Mouse (Mus musculus) E14TG2a.4 (cell line): Measurements from ENCODE around the gene Myo16.
A peak's percentile ranks its signal among the peaks of the same experiment; 100 is the strongest.

Experiments used
- H3K27me3 ChIP-seq: 2 replicates; pipeline ENCODE4 v1.6.1; 2014; ENCODE audit warnings: low read length, control low read depth; ENCODE audit not compliant: insufficient read depth
- H3K36me3 ChIP-seq: 2 replicates; pipeline ENCODE4 v1.6.1; 2014; ENCODE audit warnings: low read length, control low read depth; ENCODE audit not compliant: insufficient read depth
- H3K4me1 ChIP-seq: replicated peaks from 2 replicates; pipeline ENCODE4 v1.6.1; 2014; ENCODE audit warnings: low read depth, low read length, control low read depth
- H3K4me3 ChIP-seq: replicated peaks from 2 replicates; pipeline ENCODE4 v1.5.1; 2014; ENCODE audit warnings: mild to moderate bottlenecking, low read length
- H3K9me3 ChIP-seq: 2 replicates; pipeline ENCODE4 v1.6.1; 2014; ENCODE audit warnings: low read length, control low read depth
- CTCF ChIP-seq: conservative IDR thresholded peaks from 2 replicates; pipeline ENCODE4 v1.5.1; 2014; ENCODE audit warnings: low read length
- NANOG ChIP-seq: IDR thresholded peaks from 2 replicates; pipeline ENCODE4 v1.6.1; 2014; ENCODE audit warnings: borderline replicate concordance, low read length, mixed read lengths
- POU5F1 ChIP-seq: IDR thresholded peaks from 2 replicates; pipeline ENCODE4 v1.6.1; 2014; ENCODE audit warnings: low read length, borderline replicate concordance

Gene Myo16

DNA sequence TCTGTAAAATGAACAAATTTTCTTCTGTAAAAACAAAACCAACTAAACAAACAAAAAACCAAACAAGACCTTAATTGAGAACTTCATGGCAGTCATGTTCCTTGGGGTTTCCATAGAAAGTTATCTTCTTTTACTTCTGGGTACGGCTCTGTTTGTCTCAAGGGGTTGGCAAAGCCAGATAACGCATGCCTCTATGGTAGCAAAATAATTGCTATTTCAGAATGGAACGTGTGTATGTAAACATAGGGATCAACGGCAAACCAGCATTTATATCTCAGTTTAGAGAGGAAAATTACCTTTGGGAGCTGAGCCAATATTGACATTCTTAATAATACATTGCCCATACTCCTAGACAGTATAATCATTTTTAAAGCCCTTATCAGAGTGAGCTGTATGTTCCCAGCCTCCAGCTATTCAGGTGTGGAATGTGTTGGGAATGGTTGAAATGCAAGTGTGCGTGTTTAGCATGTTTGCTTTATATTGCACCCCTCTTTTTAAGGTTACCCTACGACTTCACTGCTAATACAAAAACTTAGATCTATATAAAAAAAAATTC is 1.9 kb upstream of the Myo16 start:
- Histone ChIP-seq H3K4me3 (no peak overlapping the region), H3K9me3 (peaks cover 10% of the 10 kb centered on the region; the same call in 1 of the 2 replicates), H3K27me3 (peaks cover 42% of the 10 kb centered on the region), H3K36me3 (no peaks in the 10 kb centered on the region), H3K4me1 (peaks cover 4% of the 10 kb centered on the region)
- TF ChIP-seq POU5F1: no peak
- no peak for TF ChIP-seq CTCF
- no peak for TF ChIP-seq NANOG

DNA sequence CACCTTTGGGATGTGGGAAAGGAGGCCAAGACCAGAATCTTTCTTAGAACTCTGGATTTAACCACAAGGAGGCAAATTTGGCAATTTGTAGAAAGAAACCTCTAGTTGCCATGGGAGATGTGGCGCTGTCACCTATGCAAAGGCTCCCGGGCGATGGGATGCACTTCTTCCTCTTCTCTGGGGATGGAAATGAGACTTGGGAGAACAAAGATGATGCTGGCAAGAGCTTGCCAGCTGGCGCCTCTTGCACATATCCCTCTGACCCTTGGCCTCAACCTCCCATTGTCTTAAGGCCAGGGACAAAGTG is 681 bp downstream of the Myo16 start:
- H3K4me3 ChIP-seq: peak overlapping the region; percentile 80
- H3K36me3 ChIP-seq: no peaks in the 10 kb centered on the region
- no peak for TF ChIP-seq CTCF
- no peak for TF ChIP-seq POU5F1
- TF ChIP-seq NANOG: no peak
- H3K4me1 ChIP-seq: peaks cover 4% of the 10 kb centered on the region
- H3K27me3 ChIP-seq: peaks cover 42% of the 10 kb centered on the region
- H3K9me3 ChIP-seq: peaks cover 7% of the 10 kb centered on the region; the same call in 1 of the 2 replicates

DNA sequence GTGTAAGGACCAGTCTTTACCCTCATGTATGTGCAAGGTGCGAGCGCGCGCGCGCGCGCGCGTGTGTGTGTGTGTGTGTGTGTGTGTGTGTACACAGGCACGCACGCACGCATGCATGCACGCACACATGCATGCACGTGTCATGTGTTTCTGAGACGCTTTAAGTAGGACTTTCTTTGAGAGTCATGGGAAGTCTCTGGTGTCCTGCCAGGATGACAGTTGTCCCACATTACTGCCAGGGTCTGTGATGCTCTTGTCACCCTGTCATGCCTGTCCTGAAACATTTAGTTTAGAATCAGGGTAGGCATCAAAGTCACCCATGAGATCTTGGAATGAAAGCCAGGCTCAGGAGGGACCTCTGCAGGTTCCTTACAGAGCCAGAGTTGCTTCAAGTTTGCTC is 1.4 kb downstream of the Myo16 start:
- Histone ChIP-seq H3K4me1 (peaks cover 4% of the 10 kb centered on the region), H3K36me3 (no peaks in the 10 kb centered on the region), H3K4me3 (no peak overlapping the region), H3K27me3 (peaks cover 42% of the 10 kb centered on the region), H3K9me3 (peaks cover under 1% of the 10 kb centered on the region; the same call in 1 of the 2 replicates)
- TF ChIP-seq POU5F1 (no peak), NANOG (no peak), CTCF (no peak)

DNA sequence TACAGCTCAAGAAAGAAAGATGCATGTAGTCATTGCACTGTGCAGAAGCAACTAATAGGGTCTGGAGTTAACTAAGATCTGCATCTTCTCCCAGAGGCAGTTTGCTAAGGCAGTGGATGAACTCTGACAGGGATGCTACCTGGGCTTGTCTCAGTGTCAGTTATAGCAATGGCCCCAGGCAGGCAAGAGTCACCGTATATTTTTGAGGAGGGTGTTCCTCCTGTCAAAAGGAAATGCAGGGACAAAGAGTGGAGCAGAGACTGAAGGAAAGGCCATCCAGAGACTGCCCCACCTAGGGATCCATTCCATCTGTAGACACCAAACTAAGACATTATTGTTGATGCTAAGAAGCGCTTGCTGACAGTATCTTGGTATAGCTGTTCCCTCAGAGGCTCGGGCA is 7.4 kb downstream of the Myo16 start:
- Histone ChIP-seq H3K9me3 (no peaks in the 10 kb centered on the region), H3K36me3 (no peaks in the 10 kb centered on the region), H3K4me1 (no peaks in the 10 kb centered on the region), H3K27me3 (peaks cover 6% of the 10 kb centered on the region; the same call in 1 of the 2 replicates), H3K4me3 (no peak overlapping the region)
- TF ChIP-seq NANOG: no peak
- no peak for TF ChIP-seq POU5F1
- TF ChIP-seq CTCF: no peak

DNA sequence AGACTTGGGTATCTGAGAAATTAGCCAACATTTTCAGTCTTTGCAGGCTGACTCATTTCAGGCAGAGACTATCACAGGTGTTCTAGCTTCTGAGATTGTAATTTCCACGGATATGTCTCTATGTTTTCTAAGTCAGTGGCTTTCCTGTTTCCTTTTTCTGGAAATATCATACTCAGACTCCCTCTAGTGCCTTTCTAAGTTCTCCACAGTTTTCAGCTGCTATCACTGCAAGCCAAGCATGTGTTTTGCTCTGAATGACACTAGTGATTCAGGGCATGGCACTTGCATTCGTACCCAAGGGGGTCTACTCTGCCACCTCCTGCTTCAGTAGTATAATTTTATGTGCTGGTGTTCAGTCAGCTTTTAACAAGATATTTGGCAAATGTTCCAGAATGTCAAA is 11.2 kb downstream of the Myo16 start:
- Histone ChIP-seq H3K27me3 (no peaks in the 10 kb centered on the region), H3K9me3 (no peaks in the 10 kb centered on the region), H3K36me3 (no peaks in the 10 kb centered on the region), H3K4me3 (no peak overlapping the region), H3K4me1 (no peaks in the 10 kb centered on the region)
- TF ChIP-seq CTCF (no peak), NANOG (no peak), POU5F1 (no peak)

DNA sequence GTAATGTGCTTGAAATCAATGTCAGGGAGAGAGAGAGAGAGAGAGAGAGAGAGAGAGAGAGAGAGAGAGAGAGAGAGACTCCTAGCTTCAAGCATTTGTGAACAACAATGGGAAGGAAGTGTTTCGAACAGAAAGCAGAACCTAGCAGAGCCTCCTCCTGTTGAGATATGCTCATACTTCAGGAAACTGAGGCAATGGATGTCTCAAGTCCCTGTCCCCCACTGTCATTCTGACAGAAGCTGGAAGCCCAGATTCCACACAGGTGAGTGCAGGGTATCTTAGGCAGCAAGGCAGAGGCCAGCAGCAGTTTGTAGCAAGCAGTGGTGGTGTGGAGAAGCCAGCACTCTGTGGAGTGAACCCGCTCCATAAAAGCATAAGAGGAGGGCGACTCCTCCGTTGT is 14.6 kb downstream of the Myo16 start:
- H3K27me3 ChIP-seq: no peaks in the 10 kb centered on the region
- TF ChIP-seq CTCF (no peak), POU5F1 (no peak), NANOG (no peak)
- H3K4me3 ChIP-seq: no peak overlapping the region
- no peaks in the 10 kb centered on the region for H3K4me1 ChIP-seq
- H3K36me3 ChIP-seq: no peaks in the 10 kb centered on the region
- H3K9me3 ChIP-seq: no peaks in the 10 kb centered on the region

DNA sequence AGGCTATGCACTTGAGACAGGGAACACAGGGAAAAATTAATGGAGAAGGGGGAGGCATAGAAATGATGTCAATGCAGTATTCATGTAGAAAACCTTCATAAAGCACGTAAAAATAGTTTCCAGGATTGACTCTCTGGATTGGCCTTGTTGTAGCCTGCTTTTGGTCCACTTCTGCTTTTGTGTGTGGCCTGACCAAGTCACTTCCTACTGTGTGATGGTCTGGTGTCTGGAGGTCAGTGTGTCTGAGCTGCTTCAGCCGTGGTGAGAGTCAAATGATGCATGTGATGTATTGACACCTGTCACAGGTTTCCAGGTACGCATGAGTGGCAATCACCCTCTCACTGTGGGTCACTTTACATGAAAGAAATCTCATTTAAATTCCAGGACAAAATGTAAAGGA is 16.2 kb downstream of the Myo16 start:
- Histone ChIP-seq H3K36me3 (no peaks in the 10 kb centered on the region), H3K27me3 (no peaks in the 10 kb centered on the region), H3K4me3 (no peak overlapping the region), H3K9me3 (no peaks in the 10 kb centered on the region), H3K4me1 (no peaks in the 10 kb centered on the region)
- TF ChIP-seq POU5F1 (no peak), CTCF (no peak), NANOG (no peak)

DNA sequence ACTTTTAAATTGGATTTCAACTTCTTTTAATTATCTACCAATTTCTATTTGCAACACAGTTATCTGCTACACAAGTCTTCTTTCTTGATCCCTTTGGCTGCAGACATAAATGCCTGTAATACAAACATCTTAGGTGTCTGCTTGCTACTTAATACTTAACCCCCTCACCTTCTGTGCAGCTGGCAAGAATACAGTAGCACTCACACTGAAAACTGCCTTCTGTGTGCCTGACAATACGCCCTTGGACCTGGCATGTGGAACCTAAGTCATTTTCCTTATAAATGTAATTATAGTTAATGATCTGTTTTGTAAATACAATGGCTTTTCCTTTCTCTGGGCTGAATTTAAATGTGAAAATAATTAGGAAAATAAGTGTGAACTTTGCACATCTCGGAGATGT is 17.6 kb downstream of the Myo16 start:
- no peak overlapping the region for H3K4me3 ChIP-seq
- no peak for TF ChIP-seq POU5F1
- no peaks in the 10 kb centered on the region for H3K9me3 ChIP-seq

DNA sequence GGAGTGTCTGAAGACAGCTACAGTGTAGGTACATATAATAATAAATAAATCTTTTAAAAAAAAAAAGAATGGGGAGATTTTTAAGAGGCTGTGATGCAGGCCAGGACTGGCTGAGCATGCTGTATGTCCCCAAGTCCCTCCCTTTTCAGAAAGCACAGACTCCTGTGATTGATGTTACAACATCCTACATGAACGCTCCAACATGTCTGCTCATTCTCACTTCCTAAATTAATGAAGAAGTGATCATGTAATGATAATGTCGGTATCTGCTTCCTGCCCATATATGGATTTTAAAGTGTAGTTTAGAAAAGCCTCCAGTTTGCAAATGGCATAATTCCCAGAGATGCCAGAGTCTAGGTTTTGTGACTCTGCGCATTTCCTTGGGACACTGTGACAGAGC is 18.6 kb downstream of the Myo16 start:
- no peak for TF ChIP-seq NANOG
- TF ChIP-seq CTCF: no peak
- TF ChIP-seq POU5F1: no peak
- H3K36me3 ChIP-seq: no peaks in the 10 kb centered on the region
- peaks cover 20% of the 10 kb centered on the region for H3K4me1 ChIP-seq
- H3K27me3 ChIP-seq: no peaks in the 10 kb centered on the region
- H3K4me3 ChIP-seq: no peak overlapping the region
- no peaks in the 10 kb centered on the region for H3K9me3 ChIP-seq

More for the DNA sequence above, 17.6 kb downstream of the Myo16 start:
- no peaks in the 10 kb centered on the region for H3K36me3 ChIP-seq
- peaks cover 11% of the 10 kb centered on the region for H3K4me1 ChIP-seq
- H3K27me3 ChIP-seq: no peaks in the 10 kb centered on the region
